Mouse (Mus musculus) CH12.LX (cell line): ENCODE results near the gene Sh3rf3. TPM values are rescaled to one million over a fixed set of nuclear protein-coding genes. Genes with fewer than 3 reads are reported as not detected.

ENCODE experiments used
- DNase-seq: peaks from one replicate; pipeline ENCODE4 v3.0.0-alpha.2; 2013; ENCODE audit errors: extremely low read depth
- H3K27ac ChIP-seq: 2 replicates; pipeline ENCODE4 v1.5.1; 2012; ENCODE audit warnings: low read depth, mild to moderate bottlenecking, control low read depth, moderate library complexity; ENCODE audit not compliant: insufficient read depth
- H3K27me3 ChIP-seq: replicated peaks from 2 replicates; pipeline ENCODE3; 2012; ENCODE audit warnings: inconsistent platforms
- H3K36me3 ChIP-seq, 2 experiments: replicated peaks in 1 of 2; 2 replicates each; pipeline versions ENCODE3 to v1.6.1; 2012; ENCODE audit warnings: inconsistent platforms in 1 of 2, low read length in 1 of 2, mild to moderate bottlenecking in 1 of 2, mixed read lengths in 1 of 2, moderate library complexity in 1 of 2; ENCODE audit not compliant: control insufficient read depth in 1 of 2, insufficient read depth in 1 of 2
- H3K4me1 ChIP-seq, 2 experiments: 2 replicates each; pipeline ENCODE4 v1.6.1; 2012; ENCODE audit warnings: inconsistent platforms in 1 of 2, moderate library complexity in 1 of 2; ENCODE audit not compliant: insufficient read depth in 2 of 2, control insufficient read depth in 1 of 2
- H3K4me2 ChIP-seq: 2 replicates; pipeline ENCODE4 v1.6.1; 2012; ENCODE audit warnings: low read depth, mild to moderate bottlenecking, control low read depth; ENCODE audit not compliant: poor library complexity, insufficient read depth, severe bottlenecking
- H3K4me3 ChIP-seq, 3 experiments: fragments of 150-350 bp in 1 of 3; sonication (generic) in 1 of 3; replicated peaks in 1 of 3; 2 replicates each; pipeline versions ENCODE3 to v1.5.1; 2011 to 2012; ENCODE audit warnings: low read depth in 2 of 3, low read length in 2 of 3, mild to moderate bottlenecking in 2 of 3, moderate library complexity in 2 of 3, control low read depth in 1 of 3, improper control_type of control experiment in 1 of 3, inconsistent platforms in 1 of 3, mixed read lengths in 1 of 3; ENCODE audit not compliant: poor library complexity in 1 of 3
- H3K79me2 ChIP-seq: replicated peaks from 2 replicates; pipeline ENCODE4 v1.6.1; 2012; ENCODE audit warnings: mild to moderate bottlenecking, moderate library complexity; ENCODE audit not compliant: control insufficient read depth, poor library complexity, insufficient read depth, severe bottlenecking; ENCODE audit errors: extremely low read depth
- H3K9ac ChIP-seq: 2 replicates; pipeline ENCODE4 v1.6.1; 2012; ENCODE audit warnings: low read depth, mild to moderate bottlenecking, control low read depth, moderate library complexity; ENCODE audit not compliant: insufficient read depth
- H3K9me3 ChIP-seq: replicated peaks from 2 replicates; pipeline ENCODE3; 2012; ENCODE audit warnings: low read length, inconsistent platforms, mixed read lengths
- BHLHE40 ChIP-seq: IDR thresholded peaks from 2 replicates; pipeline ENCODE4 v1.6.1; 2011; ENCODE audit warnings: mild to moderate bottlenecking, low read depth, low read length, improper control_type of control experiment
- E2F4 ChIP-seq: IDR thresholded peaks from 2 replicates; pipeline ENCODE4 v1.6.1; 2011; ENCODE audit warnings: low read depth, low read length, improper control_type of control experiment; ENCODE audit not compliant: insufficient replicate concordance
- ELF1 ChIP-seq: IDR thresholded peaks from 2 replicates; pipeline ENCODE4 v1.6.1; 2014; ENCODE audit warnings: low read depth, mild to moderate bottlenecking, inconsistent platforms, low read length, improper control_type of control experiment
- GABPA ChIP-seq: IDR thresholded peaks from 2 replicates; pipeline ENCODE4 v1.6.1; 2012; ENCODE audit warnings: low read depth, low read length, improper control_type of control experiment, inconsistent platforms; ENCODE audit not compliant: insufficient replicate concordance
- HCFC1 ChIP-seq: IDR thresholded peaks from 2 replicates; pipeline ENCODE4 v1.6.1; 2012; ENCODE audit warnings: low read depth, mild to moderate bottlenecking, inconsistent platforms, low read length, improper control_type of control experiment
- IRF4 ChIP-seq: IDR thresholded peaks from 2 replicates; pipeline ENCODE4 v1.6.1; 2014; ENCODE audit warnings: low read depth, mild to moderate bottlenecking, inconsistent platforms, low read length, improper control_type of control experiment
- MAX ChIP-seq: IDR thresholded peaks from 2 replicates; pipeline ENCODE4 v1.6.1; 2011; ENCODE audit warnings: low read length, improper control_type of control experiment
- MAZ ChIP-seq: IDR thresholded peaks from 2 replicates; pipeline ENCODE4 v1.6.1; 2012; ENCODE audit warnings: low read depth, mild to moderate bottlenecking, inconsistent platforms, low read length, improper control_type of control experiment, moderate library complexity
- MYC ChIP-seq: IDR thresholded peaks from 2 replicates; pipeline ENCODE4 v1.6.1; 2011; ENCODE audit warnings: low read depth, mild to moderate bottlenecking, improper control_type of control experiment, low read length
- NRF1 ChIP-seq: IDR thresholded peaks from 2 replicates; pipeline ENCODE4 v1.6.1; 2014; ENCODE audit warnings: low read depth, mild to moderate bottlenecking, inconsistent platforms, low read length, improper control_type of control experiment, moderate library complexity
- RCOR1 ChIP-seq: conservative IDR thresholded peaks from 2 replicates; pipeline ENCODE4 v1.6.1; 2012; ENCODE audit warnings: low read depth, mild to moderate bottlenecking, inconsistent platforms, low read length, improper control_type of control experiment
- SIN3A ChIP-seq: IDR thresholded peaks from 2 replicates; pipeline ENCODE4 v1.6.1; 2012; ENCODE audit warnings: low read length, improper control_type of control experiment, inconsistent platforms
- TBP ChIP-seq: conservative IDR thresholded peaks from 2 replicates; pipeline ENCODE4 v1.6.1; 2011; ENCODE audit warnings: low read depth, low read length, improper control_type of control experiment
- USF1 ChIP-seq: IDR thresholded peaks from 2 replicates; pipeline ENCODE4 v1.6.1; 2014; ENCODE audit warnings: low read depth, mild to moderate bottlenecking, inconsistent platforms, low read length, improper control_type of control experiment
- USF2 ChIP-seq: conservative IDR thresholded peaks from 2 replicates; pipeline ENCODE4 v1.6.1; 2011; ENCODE audit warnings: low read depth, low read length, improper control_type of control experiment
- ZMIZ1 ChIP-seq: IDR thresholded peaks from 2 replicates; pipeline ENCODE4 v1.6.1; 2012; ENCODE audit warnings: low read depth, mild to moderate bottlenecking, inconsistent platforms, low read length, improper control_type of control experiment
- ZNF384 ChIP-seq: IDR thresholded peaks from 2 replicates; pipeline ENCODE4 v1.6.1; 2012; ENCODE audit warnings: low read depth, low read length, improper control_type of control experiment, inconsistent platforms
- dilution Hi-C: fragments of 300-500 bp; cut with MboI; formaldehyde crosslinking; loops from 2 replicates; pipeline ENCODE4 v1.14.3; 2020; ENCODE audit warnings: low sequenced_read_pairs; ENCODE audit not compliant: extremely low pct_unique_long_range_greater_than_20kb, extremely low pct_ligation_motif_present
- in situ Hi-C: fragments of 300-500 bp; cut with MboI; formaldehyde crosslinking; loops from 3 replicates; pipeline ENCODE4 v1.14.3; 2019; ENCODE audit warnings: low sequenced_read_pairs, low pct_ligation_motif_present, low pct_unique_long_range_greater_than_20kb, mixed read lengths
- polyA plus RNA-seq: library from polyadenylated mRNA; unstranded; fragments of >175 nt; gene quantifications from 2 replicates; pipeline ENCODE4 v1.2.1, GENCODE M21; 2012; ENCODE audit warnings: low read depth; ENCODE audit not compliant: insufficient read length
- total RNA-seq, 2 experiments: library from RNA; depleted of rRNA; stranded (reverse); fragments of 300-350 nt in 1 of 2; fragments of >200 nt in 1 of 2; gene quantifications; 2 replicates each; pipeline ENCODE4 v1.2.3; 2012 to 2014

Gene Sh3rf3
- total and polyA plus RNA-seq, 3 experiments: 0.13 to 0.64 TPM; not detected in 1

- Histone ChIP-seq H3K9ac (no peak overlapping the region), H3K9me3 (peaks cover 7% of the 10 kb centered on the region), H3K27me3 (peaks cover 26% of the 10 kb centered on the region), H3K27ac (no peak overlapping the region), H3K4me2 (no peak overlapping the region), H3K36me3 (no peaks in the 10 kb centered on the region), H3K79me2 (no peaks in the 10 kb centered on the region)
- dilution Hi-C loops: no loop called here
- no peak for DNase-seq
- TF ChIP-seq MYC (no peak), BHLHE40 (no peak), RCOR1 (no peak), SIN3A (no peak), GABPA (no peak), ZNF384 (no peak), IRF4 (no peak), E2F4 (no peak), MAX (no peak)
- TF ChIP-seq, all 38 proteins: peak for 0
- Histone ChIP-seq H3K4me1 (0 out of 4 replicates have a peak, but pooled peaks cover 0 to 2% of the 10 kb centered on the region in 2 experiments), H3K4me3 (no peak overlapping the region)
- in situ Hi-C loops: no loop called here
Measured at GRCm38 (mm10) chr10:58877835-58878234, 64.7 kb downstream of the Sh3rf3 start.

GRCm38 (mm10) chr10:58878636-58879035, 65.5 kb downstream of the Sh3rf3 start:
- H3K79me2 ChIP-seq: no peaks in the 10 kb centered on the region
- no peak for DNase-seq
- H3K27me3 ChIP-seq: peaks cover 19% of the 10 kb centered on the region
- H3K9me3 ChIP-seq: peaks cover 7% of the 10 kb centered on the region
- H3K4me2 ChIP-seq: no peak overlapping the region
- H3K36me3 ChIP-seq: no peaks in the 10 kb centered on the region
- H3K9ac ChIP-seq: no peak overlapping the region
- no peak overlapping the region for H3K4me3 ChIP-seq
- no peak overlapping the region for H3K27ac ChIP-seq
- dilution Hi-C loops (no loop called here), in situ Hi-C loops (no loop called here)
- 0 out of 4 replicates have a peak, but pooled peaks cover 0 to 2% of the 10 kb centered on the region in 2 experiments for H3K4me1 ChIP-seq
- TF ChIP-seq MAZ: no peak
- no peak for TF ChIP-seq GABPA
- no peak for TF ChIP-seq ZMIZ1
- no peak for TF ChIP-seq HCFC1
- TF ChIP-seq ELF1: no peak
- TF ChIP-seq USF1: no peak
- TF ChIP-seq NRF1: no peak
- TF ChIP-seq USF2: no peak
- no peak for TF ChIP-seq TBP
